Mouse (Mus musculus) gastrocnemius, adult 18-20 months (tissue): ENCODE data around the gene Mbip. TPM values are rescaled to one million over a fixed set of nuclear protein-coding genes. Genes with fewer than 3 reads are reported as not detected.
A peak's percentile ranks its signal among the peaks of the same experiment; 100 is the strongest.

Experiments used
- DNase-seq: peaks from one replicate; pipeline ENCODE4 v3.0.0; 2021; ENCODE audit warnings: low spot score
- long read RNA-seq, 2 experiments: library from polyadenylated mRNA; stranded (forward); transcript quantifications; one replicate each; pipeline ENCODE4 v2.0.0; 2021
- total RNA-seq, 2 experiments: library from RNA; stranded (reverse); gene quantifications; 2 replicates each; pipeline ENCODE4 v1.2.3; 2021

Mbip gene
- 1 to 10 TPM; 4.7 to 6.1 TPM for total RNA-seq
- long read RNA-seq, experiment 1, partial matches to known transcripts: 0 of 5 reads
- long read RNA-seq, experiment 1, other reads (novel, unspliced or antisense): 1 of 5 reads
- long read RNA-seq, experiment 2, partial matches to known transcripts: 1 of 4 reads
- long read RNA-seq, experiment 2, other reads (novel, unspliced or antisense): 1 of 4 reads

DNA sequence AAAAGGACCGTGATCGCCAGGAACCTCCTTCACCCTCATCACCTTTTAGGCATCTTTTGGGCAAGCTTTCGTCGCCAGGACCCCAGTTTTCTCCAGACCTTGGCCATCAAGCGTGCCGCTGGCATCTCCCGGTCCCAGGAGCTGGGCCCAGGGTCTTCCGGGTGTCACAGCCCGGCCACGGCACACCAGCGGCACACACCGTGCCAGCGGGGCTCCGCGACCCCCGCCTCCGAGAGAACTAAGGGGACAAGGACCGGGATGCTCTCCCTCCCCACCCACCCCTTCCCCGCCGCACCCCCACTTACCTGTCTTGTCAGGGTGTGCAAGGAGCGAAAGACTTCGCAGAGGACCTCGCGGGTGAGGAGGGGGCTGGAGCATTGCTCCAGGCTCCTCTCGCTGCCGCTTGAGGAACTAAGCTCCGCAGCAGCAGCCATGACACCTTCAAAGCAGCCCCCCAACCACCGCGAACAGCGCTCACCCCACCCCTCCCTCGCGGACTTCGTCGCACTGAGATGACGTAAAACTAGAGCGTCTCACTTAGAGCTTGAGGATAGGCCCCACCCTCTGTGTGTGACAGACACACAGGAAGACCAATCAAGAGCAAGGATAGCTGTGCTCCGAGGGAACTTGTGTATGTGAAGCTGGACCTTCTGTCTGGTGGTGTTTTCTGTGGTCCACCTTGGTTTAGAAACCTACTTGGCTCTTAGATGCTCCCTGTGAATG is at the start of gene Mbip:
Gene Mbip, minus strand, starts transcription at position 528 of the 723 bp plus-strand sequence.
- DNase-seq: peak; percentile 99

DNA sequence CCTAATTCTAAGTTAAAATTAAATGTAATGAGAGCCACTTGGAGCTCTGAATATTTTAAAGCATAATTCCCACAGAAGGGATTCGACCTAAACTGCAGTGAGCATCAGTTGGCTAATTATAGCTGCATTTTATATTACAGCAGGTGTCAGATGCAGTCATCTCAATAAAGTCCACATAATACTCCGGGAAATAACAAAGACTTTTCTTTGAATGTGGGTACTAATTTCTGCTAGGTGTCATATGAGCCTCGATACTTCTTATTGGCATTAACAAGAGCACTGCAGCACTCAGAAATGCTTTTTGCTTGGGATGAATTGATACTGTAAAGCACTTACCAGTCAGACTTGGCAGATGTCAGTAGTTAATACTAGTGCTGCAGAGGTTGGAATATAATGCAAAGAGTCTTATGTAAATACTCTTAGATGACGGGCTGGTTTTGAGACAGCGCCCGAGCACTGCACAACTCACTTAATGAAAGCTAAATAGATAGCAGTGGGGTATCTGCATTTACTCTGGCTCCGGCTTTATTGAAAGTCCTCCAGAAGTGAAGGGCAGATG is 42.0 kb upstream of the Mbip start:
- no peak for DNase-seq

DNA sequence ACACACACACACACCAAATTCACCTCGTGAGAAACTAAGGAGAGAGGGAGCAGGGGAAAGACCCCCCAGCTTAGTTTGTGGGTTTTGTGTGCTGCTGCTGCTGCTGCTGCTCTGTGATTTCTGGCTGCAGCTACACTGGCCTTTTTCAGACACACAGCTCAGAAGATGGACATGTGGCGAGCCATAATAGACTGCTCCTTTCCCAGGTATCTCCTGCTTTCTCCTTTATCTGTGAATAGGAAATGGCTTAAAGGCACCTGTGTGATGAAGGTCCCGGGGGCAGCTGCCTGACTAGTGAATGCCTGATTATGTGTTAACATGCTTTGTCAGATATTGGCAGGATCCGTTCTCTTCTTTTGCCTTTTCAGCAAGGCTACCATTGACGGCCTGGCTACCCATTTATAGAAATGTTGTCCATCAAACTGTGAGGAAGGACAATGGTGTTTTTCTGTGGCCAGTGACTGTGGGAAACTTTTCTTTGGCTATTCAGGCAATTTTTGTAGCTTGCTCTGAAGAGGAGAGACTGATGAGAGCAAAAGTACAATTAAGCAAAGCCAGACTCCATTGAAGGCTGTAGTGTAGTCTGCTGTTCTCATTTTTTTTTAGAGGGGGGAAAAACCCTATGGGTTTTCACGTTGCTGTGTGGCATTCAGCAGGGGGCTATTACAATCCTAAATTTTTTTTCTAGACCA is 41.4 kb upstream of the Mbip start:
- no peak for DNase-seq

DNA sequence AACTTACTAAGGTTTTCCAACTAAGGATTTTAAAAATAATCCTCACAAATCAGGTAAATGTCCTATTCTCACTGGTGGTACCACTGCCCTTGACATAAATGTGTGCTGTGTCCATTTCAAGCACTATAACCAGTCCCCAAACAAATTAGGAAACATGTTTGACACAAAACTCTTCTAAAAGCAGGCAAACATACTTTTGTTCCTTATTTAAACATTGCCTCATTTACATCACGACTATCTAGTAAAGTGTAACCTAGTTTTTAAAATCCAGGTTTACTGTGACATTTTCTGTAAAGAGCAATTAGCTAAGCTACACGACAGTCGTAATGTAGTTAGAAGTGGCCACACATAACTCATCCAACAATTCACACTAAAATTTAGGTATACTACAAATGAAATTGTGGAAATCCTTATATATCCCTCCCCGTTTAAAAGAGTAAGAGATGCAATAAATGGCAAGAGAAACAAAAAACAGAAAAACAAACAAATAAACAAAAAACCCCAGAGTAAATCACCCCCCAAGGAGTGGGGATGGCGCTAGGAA is 851 bp downstream of the Mbip start:
- DNase-seq: no peak

DNA sequence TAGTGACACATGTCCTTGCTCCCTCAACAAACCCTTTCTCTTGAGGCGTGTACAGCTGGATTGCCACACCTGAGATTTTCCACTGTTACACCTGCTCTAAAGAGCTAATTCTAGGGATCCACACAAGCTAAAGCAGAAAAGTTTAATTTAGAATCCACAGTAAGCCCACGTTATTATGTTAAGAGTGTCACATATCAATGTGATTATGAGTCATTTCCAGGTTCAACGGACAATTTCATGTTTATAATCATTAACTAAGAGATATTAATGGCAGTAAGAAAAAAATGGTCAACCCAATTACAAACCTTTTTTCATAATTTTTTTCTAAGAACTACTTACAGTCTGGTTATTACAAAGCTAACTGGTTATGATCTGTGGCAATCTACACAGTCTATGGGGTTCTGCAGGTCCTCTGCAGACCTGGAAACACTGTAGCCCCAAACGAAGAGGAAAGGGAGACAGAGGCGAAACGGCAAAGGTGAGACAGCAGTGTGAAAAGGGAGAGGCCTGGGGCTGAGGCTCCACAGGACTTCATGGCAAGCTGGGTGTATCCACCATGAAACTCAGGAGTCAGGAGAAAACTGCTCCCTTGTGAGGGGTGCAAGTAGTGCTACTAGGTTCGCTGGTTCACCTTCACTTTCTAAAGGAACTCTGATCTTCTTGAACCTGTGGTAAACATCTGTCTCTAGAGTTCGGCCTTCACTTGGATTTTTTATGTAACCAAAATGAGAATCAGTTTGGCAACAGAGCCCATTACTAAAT is 6.2 kb downstream of the Mbip start:
- DNase-seq: no peak

DNA sequence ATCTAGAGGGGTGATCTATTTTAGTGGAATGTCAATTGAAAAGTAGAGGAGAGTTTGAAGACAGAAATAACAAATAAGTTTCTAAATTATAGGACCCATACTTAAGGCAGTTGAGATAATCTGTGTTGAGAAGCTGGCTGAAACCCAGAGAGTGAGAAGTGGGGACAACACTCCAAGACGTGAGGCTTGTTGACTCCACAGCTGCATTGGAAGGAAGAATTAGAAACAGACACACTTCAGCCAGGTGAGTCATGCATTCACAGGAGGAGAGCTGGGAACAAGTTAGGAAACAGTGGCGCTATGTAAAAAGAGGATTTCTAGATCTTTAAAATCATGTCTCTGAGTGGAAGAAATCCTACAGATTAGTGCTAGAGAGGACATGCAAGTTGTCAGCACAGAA is 12.2 kb downstream of the Mbip start:
- no peak for DNase-seq

DNA sequence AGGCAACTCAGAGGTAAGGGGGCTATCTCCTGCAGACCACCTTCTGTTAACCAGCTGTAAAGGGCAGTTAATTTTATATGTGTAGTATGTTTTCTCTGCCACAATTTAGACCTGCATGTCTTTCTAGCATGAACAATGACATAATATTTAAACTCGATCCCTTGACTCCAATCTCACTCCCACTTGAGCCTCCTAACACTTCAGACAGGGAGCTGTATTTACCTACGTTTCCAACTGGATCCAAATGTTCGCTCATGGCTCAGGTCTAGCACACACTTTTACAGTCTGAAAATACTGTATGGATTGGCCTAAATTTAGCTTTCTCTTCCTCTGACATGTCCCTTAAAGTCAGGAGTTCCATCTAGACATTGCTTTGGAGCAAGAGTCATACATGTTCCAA is 13.2 kb downstream of the Mbip start:
- DNase-seq: no peak

DNA sequence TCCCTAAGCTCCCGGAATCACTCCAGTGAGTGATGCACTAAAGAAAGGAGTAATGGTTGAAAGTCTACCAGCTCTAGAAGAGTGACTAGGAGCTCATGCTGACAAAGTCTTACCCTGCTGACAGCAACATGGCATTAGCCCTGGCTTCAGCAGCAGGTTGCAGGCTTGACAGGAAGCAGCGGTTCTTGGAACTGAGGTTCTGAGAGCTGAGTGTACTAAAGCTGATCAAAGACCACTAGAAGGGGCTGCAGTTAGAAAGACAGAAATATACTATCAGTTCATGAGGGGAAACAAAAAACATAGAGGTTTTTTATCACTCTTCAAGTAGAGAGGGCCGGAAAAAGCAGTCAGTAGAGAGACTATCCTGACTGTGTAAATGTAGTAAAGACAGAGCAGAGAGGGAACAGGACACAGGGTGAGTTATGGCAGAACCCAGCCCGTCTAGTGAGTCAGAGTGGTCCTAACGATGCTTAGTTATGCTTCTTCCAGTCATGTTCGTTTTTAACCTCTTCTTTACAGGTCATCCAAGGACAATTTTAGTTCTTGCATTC is 18.2 kb downstream of the Mbip start:
- DNase-seq: no peak

DNA sequence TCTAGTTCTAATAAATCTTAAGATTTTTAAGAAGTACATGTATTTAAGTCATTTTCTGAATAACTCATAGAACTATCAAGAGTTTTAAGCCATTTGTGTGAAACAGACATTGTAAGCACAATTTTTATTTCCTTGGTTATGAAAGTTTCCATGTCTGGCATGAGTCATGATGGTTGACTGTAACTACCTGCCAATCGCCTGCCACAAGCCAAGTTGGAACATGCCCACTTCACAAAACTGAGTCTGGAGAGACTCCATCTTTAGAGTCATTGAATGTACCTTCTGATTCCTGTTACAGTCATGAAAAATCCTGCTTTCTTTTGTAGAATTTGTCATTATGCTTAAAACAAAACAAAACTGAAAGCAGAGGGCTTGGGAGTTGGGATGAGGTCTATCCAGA is 19.8 kb downstream of the Mbip start:
- DNase-seq: no peak

DNA sequence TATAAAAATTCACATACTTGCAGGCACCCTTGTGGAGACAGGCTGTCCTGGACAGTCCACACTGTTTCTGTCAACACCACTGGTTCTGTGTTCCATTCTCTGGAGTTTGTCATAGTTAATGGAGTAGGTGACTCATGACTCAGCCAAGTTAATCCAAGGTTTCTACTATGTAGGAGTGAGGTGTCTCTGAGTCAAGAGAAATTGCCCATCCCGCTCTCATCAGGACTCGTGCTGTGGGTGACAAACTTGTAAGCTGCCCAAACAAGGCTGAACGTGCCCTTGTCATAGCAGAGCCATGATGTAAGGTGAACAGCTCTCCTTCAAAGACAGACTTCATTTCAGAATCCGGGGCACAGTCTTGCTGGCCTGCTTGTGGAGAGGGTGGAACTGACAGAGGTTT is 26.8 kb downstream of the Mbip start:
- no peak for DNase-seq

DNA sequence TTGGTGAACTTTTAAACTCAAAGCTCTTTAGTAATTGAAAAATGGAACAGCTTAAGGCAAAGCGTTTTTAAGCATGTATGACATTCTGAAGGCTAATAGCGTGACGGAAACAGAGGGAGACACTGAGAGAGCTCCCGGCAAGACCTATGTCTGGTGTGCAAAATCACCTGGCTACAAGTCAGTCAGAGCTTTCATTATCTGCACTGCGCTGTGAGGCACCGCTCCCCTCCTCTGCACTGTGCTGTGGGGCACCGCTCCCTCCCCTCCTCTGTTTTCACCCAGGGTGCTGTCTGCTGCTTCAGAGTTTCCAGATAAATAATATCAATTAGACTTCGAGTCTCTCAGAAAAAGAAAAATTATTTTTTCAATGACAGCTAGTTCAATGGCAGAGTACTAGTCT is 27.6 kb downstream of the Mbip start:
- no peak for DNase-seq

DNA sequence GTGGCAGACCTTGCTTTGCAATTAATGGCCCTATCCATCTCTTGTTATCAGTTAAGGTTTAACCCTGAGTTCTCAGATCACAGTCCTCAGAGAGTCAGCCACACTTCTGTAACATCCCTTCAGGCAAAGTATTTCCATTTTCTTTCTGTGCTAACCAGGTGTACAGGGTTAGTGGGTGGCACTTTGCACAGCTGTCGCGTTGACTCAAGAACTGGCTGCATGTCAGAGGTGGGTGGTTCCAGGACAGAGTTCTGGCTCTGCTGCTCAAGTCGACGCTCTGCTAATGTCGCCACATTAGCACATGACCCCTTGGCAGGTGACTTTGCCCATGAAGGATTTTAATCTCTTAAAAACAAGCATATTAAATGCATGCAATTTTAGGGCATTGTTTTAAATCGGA is 39.9 kb downstream of the Mbip start:
- DNase-seq: no peak

DNA sequence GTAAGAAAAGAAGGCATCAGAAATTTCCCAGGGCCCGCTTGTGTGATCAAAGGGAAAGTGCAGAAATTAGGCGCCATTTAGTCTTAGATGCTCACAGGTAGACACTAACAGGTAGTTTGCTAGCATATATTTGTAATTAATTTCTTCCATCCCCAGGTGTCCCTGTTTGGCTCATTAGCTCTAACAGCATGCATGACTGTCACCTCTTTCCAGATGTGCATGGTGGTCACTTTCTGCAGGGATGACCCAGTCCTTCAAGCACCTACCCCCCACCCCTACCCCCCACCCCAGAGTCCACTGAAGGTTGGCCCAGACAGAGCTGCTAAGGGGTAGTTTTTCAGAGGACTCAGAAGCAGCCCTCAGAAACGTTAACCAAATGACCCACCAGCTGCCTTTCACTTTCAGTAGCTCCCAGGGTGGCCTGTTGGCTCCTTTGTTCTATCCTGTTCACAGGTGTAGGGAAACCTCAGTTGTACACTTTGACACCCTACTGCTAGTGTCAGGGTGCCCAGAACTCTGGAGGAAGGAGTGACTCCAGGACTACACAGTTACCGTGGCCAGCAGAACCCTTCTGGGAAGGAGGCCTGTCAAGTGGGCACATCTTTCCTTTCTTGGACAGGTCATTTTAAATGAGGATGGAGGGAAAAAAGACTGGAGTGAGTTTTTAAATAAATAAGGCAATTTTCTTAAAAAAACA is 43.2 kb downstream of the Mbip start:
- no peak for DNase-seq

DNA sequence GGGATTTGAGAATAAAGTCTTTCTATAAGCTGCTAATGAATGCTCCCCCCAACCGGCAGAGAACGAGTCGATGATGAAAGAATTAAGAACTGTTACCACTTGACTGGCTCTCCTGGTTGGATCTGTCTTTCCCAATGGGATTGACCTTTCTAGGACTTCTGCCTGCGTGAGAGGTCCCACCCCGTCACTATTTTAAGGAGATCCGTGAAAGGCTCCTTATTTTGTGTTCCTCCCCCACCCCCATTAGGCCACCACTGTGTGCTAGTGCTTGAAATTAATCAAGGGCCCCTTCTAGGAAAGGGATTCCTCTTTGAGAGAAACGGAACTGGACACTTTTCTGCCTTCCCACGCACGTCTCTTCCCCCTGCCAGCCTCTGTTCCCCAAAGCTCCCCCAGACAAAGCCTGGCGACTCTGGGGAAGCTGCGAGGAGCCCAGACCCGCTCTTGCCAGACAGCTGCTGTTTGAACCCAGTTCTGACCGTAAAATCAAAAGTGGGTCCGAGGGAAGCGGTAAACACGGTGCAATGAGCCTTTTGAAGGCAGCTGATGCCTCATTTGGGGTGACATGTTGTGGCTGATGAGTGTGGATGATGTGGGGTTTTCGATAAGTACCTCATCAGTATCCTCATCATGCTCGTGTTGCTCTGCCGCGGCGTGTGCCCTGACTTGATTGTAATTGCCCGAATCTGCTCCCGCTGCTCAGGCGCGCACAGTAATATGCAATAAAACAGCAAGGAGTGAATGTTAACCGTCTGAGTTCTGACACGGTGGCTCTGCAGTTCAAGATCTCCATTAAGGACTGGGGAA is 44.0 kb downstream of the Mbip start:
- no peak for DNase-seq

DNA sequence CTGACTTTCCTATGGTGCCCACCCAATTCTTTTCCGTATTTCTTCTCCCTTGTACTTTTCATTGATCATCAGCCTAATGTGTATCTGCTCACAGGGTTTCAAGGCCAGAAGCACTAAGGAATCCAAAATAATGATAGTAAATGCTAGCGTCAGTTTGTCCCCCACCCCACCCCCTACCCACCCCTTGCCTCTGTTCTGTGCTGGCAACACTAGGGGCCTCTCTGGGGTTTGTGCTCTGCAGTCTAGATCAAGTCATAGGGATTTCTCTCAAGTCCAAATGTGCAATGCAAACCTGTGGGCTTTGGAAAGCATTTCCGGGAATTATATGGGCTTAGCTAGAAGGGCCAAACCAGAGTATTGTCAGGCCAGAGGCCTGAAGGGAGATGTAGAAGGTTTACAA is 46.1 kb downstream of the Mbip start:
- no peak for DNase-seq

DNA sequence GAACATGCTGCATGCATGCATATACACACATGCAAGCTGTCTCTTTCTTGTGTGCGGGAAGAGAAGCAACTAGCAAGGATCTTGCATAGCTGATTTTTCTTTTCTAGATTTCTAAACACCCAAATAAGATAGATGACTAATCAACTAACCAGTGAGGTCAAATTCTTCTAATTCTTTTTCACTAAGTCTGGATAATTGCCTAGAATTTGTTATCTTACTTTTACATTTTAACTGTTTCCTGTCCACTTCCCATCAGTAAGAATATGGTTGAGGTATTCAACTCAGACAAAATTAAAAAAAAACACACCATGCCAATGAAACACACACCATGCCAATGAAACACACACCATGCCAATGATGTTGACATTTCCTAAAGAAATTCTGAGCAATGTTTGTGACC is 46.8 kb downstream of the Mbip start:
- DNase-seq: no peak

DNA sequence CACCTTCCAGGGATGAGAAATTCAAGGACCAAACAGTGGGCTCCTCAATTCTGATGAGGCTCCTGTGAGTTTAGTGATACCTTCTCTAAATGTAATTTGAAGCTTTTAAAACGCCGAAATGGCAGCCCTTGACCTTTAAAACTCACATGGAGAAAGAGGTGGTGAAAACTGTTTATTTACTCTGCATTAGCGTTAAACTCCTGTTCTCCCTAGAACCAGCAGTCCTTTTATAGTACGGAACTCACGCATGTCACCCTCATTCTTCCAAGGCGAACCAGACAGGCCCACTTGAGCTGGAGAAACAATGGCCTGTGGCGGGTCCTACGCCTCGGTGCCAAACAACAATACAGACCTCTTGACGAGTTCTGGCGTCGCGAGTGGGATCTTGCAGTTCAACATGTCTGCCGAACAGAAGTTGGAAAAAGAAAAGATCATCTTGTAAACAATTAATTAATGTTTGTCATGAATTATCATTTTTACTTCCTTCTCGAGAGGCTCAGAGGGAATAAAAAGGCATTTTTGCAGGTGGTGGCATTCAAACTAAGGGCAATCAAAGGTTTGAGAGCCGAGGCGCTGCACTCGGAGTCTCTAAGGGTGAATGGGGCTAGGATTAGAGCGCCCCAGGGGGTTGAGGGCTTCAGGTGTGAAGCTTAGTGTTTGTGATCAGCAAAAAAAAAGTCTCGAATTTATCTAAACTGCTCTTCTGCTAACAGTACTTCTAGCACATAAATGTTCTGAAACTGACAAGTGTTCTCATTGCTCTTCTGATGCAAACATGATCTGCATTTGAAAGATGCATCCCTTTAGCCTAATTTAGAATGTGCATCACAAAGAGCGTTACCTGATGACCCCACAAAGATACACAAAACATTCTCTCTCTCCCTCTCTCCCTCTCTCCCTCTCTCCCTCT is 47.5 kb downstream of the Mbip start:
- no peak for DNase-seq

DNA sequence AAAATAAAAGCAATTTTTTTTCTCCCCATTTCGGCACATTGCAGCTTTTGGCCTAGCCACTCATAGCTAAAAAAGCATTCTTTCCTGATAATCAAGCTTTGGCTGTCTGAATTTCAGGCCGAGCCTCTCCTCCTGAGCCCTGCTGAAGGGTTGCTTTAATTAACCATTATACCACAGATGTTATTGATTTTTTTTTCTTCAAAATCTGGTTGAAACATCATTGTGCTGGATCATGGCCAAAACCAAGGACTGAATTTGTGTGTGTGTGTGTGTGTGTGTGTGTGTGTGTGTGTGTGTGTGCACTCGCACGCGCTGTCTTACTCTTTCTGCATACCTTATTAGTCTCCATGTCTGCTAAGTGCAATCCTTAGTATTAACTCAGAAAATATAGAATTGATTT is 48.6 kb downstream of the Mbip start:
- no peak for DNase-seq

DNA sequence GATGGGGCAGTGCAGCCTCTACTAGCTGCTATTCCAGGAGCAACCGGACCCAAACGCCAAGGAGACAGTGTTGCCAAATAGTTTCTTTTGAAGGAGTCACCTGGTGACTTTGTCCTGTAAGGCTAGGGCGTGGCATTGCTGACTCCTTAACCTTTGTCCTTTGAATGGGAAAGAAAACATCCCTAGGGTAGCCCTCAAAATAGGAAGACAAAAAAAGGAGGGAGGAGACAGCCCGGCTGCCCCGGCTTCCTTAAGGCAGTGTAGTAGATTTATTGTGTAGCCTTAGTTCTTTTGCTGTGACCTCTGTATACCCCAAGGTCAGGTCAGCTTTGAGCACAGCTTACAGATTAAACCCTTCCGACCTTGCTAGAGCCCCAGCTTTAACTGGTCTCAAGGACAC is 49.2 kb downstream of the Mbip start:
- no peak for DNase-seq
